Mouse (Mus musculus): ENCODE measurements around the gene Fars2.

Gene Fars2

GRCm38 (mm10) chr13:36680690-36681355 lies 563.6 kb downstream of the Fars2 start:
- no peak for DNase-seq (ENCODE audit: low spot score in 2 of 2)

- no peak for DNase-seq (ENCODE audit: low spot score in 2 of 2)
Observed at GRCm38 (mm10) chr13:36683581-36683980, 566.4 kb downstream of the Fars2 start.

- peak; percentile 27 to 36 for DNase-seq (ENCODE audit: low spot score in 2 of 2)
Observed at GRCm38 (mm10) chr13:36695516-36696201, 578.4 kb downstream of the Fars2 start.

GRCm38 (mm10) chr13:36696351-36696771 lies 579.1 kb downstream of the Fars2 start:
- peak; percentile 42 to 57 for DNase-seq (ENCODE audit: low spot score in 2 of 2)

DNA sequence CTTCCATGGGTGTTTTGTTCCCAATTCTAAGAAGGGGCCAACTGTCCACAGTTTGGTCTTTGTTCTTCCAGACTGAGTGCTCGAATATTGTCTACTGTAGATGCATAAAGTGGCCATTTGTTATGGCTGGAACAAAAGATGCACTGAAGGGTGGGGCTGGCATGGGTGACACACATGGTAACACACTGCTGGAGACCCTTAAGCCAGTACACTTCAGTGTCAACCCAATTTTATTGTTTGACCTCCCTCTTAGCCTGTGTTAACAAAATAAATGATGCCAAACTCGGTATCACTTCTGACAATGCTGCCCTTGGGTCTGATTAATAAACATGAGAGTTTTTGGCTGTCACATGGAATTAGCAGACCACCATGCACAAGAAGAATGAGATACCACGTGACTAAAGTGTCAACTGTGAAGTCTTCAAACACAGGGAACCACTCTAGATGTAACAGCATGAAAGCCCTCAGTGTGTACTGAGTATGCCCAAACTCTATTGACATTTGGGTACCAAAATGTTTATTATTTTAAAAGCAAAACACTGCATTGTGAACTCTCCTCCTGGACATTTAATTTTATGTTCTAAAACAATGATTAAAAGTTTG lies 590.0 kb downstream of the Fars2 start:
- no peak for DNase-seq (ENCODE audit: low spot score in 2 of 2)

GRCm38 (mm10) chr13:36714101-36714500 lies 596.9 kb downstream of the Fars2 start:
- no peak for DNase-seq (ENCODE audit: low spot score in 2 of 2)

- DNase-seq (ENCODE audit: low spot score in 2 of 2) = no peak
Observed at GRCm38 (mm10) chr13:36716708-36717107, 599.5 kb downstream of the Fars2 start.

- no peak for DNase-seq (ENCODE audit: low spot score in 2 of 2)
Observed at GRCm38 (mm10) chr13:36717376-36717775, 600.2 kb downstream of the Fars2 start.

DNA sequence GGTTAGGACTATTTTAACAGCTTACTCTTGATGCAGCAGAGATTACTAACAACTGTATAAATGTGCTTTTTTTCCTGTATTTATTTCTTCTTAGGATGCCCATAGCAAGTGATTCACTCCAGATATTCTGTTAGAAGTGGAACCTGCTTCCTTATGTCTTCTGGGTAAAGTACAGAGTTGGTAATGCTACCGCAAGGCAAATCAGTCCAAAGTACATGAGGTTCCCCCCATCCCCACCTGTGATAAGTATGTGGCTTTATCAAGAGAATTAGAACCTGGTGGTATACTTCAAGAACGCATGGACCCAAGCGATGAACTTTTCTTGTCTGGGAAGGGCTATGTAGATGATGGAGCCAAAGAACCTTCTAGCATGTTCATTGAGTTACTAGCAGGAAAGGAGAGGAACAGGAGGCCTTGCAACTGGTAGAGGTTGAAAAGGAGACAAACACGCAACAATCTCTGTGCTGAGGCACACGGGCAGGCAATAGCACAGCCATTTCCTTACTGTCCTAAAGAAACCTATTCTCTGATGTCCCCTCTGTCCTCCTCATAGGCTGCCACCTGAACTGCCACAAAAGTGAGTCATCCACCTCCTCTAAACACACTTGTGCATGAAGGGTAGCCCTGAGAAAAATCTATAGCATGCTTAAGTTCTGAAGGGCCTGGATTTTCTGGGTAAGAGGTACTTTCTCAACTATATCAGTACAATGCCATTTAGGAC lies 603.2 kb downstream of the Fars2 start:
- no peak for DNase-seq (ENCODE audit: low spot score in 2 of 2)

DNA sequence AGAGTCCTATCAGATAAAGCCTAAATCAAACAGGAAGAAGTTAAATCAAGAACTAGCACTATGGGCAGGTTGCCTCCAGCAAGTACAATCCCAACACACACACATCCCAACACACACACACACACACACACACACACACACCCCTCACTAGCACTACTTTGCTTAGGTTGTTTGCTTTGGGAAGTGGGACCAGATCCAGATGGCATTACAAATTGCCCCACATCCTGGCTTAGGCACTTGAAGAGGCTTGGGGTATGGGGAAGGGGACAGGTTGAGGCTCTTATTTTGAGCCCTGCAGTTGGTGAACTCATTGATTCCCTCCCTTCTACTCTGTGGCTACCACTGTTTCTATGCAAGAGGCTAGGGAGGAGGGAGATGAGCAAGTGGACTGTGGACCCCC lies 605.1 kb downstream of the Fars2 start:
- DNase-seq (ENCODE audit: low spot score in 2 of 2) = no peak

DNA sequence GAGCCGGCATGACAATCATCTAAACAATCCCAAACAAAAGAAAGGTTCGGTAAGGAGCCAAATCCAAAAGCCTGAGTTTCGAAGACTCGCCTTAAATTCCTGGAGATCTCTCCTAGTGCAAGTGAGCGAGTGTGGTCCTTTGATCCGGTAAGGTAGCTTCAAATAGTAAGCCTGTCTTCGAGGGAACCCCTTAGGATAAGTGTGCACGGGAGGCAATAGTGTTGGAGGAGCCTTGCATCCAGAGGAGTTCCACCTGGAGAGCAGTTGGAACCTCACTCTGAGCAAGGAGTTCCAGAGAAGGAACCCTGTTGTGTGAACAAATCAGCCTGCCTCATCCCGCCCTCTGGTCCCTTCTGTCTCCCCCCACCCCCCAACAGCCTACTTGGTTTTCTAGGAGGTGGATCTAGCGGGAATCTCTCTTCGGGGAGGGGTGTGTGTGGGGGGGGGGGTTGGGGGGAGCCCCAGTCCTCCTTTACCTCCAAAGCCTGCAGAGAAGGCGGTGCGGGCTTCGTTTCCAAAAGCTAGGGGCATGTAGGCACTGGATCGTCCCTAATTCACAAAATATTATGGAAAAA lies 606.6 kb downstream of the Fars2 start:
- peak in 1 of 2 experiments; percentile 21 for DNase-seq (ENCODE audit: low spot score in 2 of 2)

- DNase-seq (ENCODE audit: low spot score in 2 of 2) = peak; percentile 68 to 76
Observed at GRCm38 (mm10) chr13:36724533-36725470, 607.6 kb downstream of the Fars2 start.

DNA sequence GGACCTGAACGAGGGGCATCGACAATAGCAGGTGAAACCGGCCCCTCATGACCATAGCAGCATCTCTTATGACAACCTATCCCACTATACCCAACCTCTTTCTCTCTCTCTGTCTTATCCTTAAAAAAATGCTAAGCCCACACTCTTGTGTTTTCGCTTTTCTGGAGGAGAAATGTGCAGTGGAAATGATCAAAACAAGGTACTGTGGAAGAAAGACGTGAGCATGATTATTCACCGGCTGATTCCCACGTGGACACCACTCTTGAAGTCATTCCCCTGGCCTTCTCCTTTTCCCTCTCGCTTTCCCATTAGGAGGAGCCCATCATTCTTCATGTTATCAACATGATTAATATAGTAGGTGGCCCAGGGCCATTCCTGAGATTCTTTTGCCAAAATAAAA lies 608.7 kb downstream of the Fars2 start:
- DNase-seq (ENCODE audit: low spot score in 2 of 2) = no peak

- peak; percentile 28 to 50 for DNase-seq (ENCODE audit: low spot score in 2 of 2)
Observed at GRCm38 (mm10) chr13:36726551-36726950, 609.3 kb downstream of the Fars2 start.

- DNase-seq (ENCODE audit: low spot score in 2 of 2) = peak; percentile 72 to 76
Observed at GRCm38 (mm10) chr13:36726951-36727778, 610.0 kb downstream of the Fars2 start.

DNA sequence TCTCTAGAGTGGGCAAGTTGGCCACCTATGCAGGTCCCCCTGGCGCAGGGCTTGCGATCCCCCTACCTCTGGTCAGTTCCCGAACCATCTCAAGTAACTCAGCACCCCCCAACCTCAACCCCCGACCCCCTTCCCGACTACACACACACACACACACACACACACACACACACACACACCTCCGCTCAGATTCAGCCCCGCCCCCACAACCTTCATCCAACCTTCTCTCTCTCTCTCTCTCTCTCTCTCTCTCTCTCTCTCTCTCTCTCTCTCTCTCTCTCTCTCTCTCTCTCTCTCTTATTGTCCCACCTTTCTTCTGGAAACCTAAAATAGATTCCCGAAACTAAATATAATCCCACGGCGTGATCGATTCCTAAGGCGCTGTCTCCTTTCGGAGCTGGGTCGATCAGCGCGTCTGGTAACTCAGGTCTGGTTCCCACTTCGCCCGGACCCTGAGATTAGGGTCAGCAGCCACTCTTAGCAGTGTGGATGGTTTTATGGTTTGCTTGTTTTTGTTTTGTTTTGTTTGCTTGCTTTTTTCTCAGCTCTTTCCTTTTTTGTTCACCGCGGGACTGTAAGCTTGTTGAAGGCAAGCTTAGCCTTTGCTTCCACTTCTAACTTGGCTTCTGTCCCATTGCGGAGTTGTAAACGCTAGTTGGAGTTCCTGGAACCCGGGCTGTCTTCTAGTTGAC lies 610.7 kb downstream of the Fars2 start:
- no peak for DNase-seq (ENCODE audit: low spot score in 2 of 2)

- no peak for DNase-seq (ENCODE audit: low spot score in 2 of 2)
Observed at GRCm38 (mm10) chr13:36728509-36728908, 611.3 kb downstream of the Fars2 start.

DNA sequence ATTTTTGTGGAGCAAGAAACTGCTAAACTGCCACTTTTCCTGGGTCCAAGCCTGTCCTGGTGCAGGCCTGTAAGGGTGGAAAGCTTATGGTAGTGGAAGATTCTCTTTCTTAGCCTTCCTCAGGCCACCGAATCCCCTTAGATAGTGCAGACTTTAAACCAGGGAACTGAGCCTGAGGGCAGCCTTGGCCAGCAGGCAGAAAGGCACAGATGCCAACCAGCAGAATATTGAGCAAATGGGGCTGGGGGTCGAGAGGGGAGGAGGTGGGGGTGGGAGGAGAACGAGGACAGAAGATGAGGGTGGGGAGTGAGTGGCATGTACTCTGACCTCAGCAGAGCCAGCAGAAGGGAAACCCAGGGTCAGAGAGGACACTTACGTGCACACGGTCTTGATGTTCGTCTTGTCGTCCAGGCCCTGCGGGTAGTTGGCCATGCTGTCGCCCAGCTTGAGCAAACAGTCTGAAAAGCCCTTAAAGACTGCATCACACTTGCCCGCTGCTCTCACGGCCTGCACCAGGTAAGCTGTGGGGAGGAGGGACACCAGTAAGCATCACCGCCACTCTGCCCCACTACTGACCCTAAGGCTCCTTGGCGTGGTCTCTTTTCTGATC lies 612.6 kb downstream of the Fars2 start:
- DNase-seq (ENCODE audit: low spot score in 2 of 2) = no peak

- peak; percentile 52 to 55 for DNase-seq (ENCODE audit: low spot score in 2 of 2)
Observed at GRCm38 (mm10) chr13:36730341-36730761, 613.1 kb downstream of the Fars2 start.

Measured in right cerebral cortex, adult 2 months (tissue).